Mouse (Mus musculus) myocyte (in vitro differentiated cells): ENCODE results near the gene Pcbd1.

ENCODE experiments used
- MAX ChIP-seq: IDR thresholded peaks from one replicate; pipeline ENCODE4 v1.6.1; 2011; ENCODE audit warnings: low read depth, mild to moderate bottlenecking, control low read depth
- POLR2AphosphoS2 ChIP-seq: IDR thresholded peaks from one replicate; pipeline ENCODE4 v1.6.1; 2011; ENCODE audit warnings: low read depth, control low read depth; ENCODE audit not compliant: insufficient read length
- TCF12 ChIP-seq: IDR thresholded peaks from one replicate; pipeline ENCODE4 v1.6.1; 2011; ENCODE audit warnings: mild to moderate bottlenecking, control low read depth; ENCODE audit not compliant: poor library complexity, insufficient read depth, severe bottlenecking

GRCm38 (mm10) chr10:61089170-61090142 is at the start of gene Pcbd1:
- TF ChIP-seq TCF12 (no peak), MAX (no peak), POLR2AphosphoS2 (no peak)
